8 mouse cellular contexts compared by ENCODE assay signal in genomic region chr1:62696983-62697341, GRCm38 (mm10). TPM values are rescaled to one million over a fixed set of nuclear protein-coding genes. Genes with fewer than 3 reads are reported as not detected.
A peak's percentile ranks its signal among the peaks of the same experiment; 100 is the strongest.
DNase-seq lines count a peak whose midpoint lies in the region; ATAC-seq and TF ChIP-seq lines count a peak whose summit lies in the region.

No protein-coding gene starts in this region.

- ATAC-seq in kidney, embryonic 14.5 days (ENCODE audit: low FRiP score, low TSS enrichment), result no peak
- ATAC-seq in hindbrain, embryonic 11.5 days (ENCODE audit: low FRiP score), result no peak
- no peak for ATAC-seq in liver, postnatal 0 days
- ATAC-seq in CD4-positive, CD25-positive, alpha-beta regulatory T cell, adult 4 months, result no peak

- no peak overlapping the region for H3K4me3 ChIP-seq in kidney, adult 2 months (ENCODE audit: insufficient read depth, low read depth, low read length)
- H3K4me3 ChIP-seq in kidney, embryonic 14.5 days (ENCODE audit: low read length), result no peak overlapping the region
- H3K4me3 ChIP-seq in hindbrain, embryonic 11.5 days (ENCODE audit: low read depth, low read length), result no peak overlapping the region
- H3K4me3 ChIP-seq in liver, postnatal 0 days (ENCODE audit: low read depth, low read length), result no peak overlapping the region

- H3K4me2 ChIP-seq in kidney, embryonic 14.5 days (replicated peaks; ENCODE audit: low read depth, low read length), result no peak overlapping the region; the same call in 1 of the 2 replicates
- H3K4me2 ChIP-seq in hindbrain, embryonic 11.5 days (replicated peaks; ENCODE audit: low read depth, low read length), result no peak overlapping the region
- H3K4me2 ChIP-seq in liver, postnatal 0 days (ENCODE audit: low read depth, low read length), result no peak overlapping the region

- no peaks in the 10 kb centered on the region for H3K9me3 ChIP-seq in kidney, embryonic 14.5 days (ENCODE audit: control insufficient read depth, low read length)
- no peaks in the 10 kb centered on the region for H3K9me3 ChIP-seq in hindbrain, embryonic 11.5 days (ENCODE audit: control insufficient read depth, low read length)
- H3K9me3 ChIP-seq in liver, postnatal 0 days (ENCODE audit: low read length), result no peaks in the 10 kb centered on the region

- peak; percentile 67 for DNase-seq in kidney, adult 2 months
- DNase-seq in embryo, embryonic 10 days (ENCODE audit: low spot score), result peak; percentile 77
- DNase-seq in hindbrain, embryonic 11.5 days (ENCODE audit: low spot score), result peak; percentile 65
- no peak for DNase-seq in liver, postnatal 0 days
- DNase-seq in retina, embryonic 14.5 days (ENCODE audit: low spot score), result peak; percentile 78
- no peak for DNase-seq in frontal cortex, postnatal 10 days (ENCODE audit: low spot score in 2 of 2)

- H3K27ac ChIP-seq in kidney, adult 2 months (ENCODE audit: insufficient read depth, low read depth, low read length), result no peak overlapping the region
- no peak overlapping the region for H3K27ac ChIP-seq in kidney, embryonic 14.5 days (ENCODE audit: low read depth, low read length)
- H3K27ac ChIP-seq in hindbrain, embryonic 11.5 days (ENCODE audit: low read depth, low read length), result no peak overlapping the region
- H3K27ac ChIP-seq in liver, postnatal 0 days (ENCODE audit: low read depth), result no peak overlapping the region

- no peaks in the 10 kb centered on the region for H3K4me1 ChIP-seq in kidney, adult 2 months (ENCODE audit: control insufficient read depth, insufficient read depth, low read length)
- peaks cover 7% of the 10 kb centered on the region for H3K4me1 ChIP-seq in kidney, embryonic 14.5 days (ENCODE audit: control insufficient read depth, insufficient read depth, low read length)
- H3K4me1 ChIP-seq in hindbrain, embryonic 11.5 days (replicated peaks; ENCODE audit: control insufficient read depth, insufficient read depth, low read length), result no peaks in the 10 kb centered on the region
- no peaks in the 10 kb centered on the region for H3K4me1 ChIP-seq in liver, postnatal 0 days (ENCODE audit: insufficient read depth)

- H3K27me3 ChIP-seq in kidney, adult 2 months (replicated peaks; ENCODE audit: control insufficient read depth, insufficient read depth, low read length), result no peaks in the 10 kb centered on the region
- peaks cover 10% of the 10 kb centered on the region for H3K27me3 ChIP-seq in kidney, embryonic 14.5 days (ENCODE audit: control insufficient read depth, insufficient read depth, low read length)
- H3K27me3 ChIP-seq in hindbrain, embryonic 11.5 days (ENCODE audit: control insufficient read depth, insufficient read depth, low read length), result no peaks in the 10 kb centered on the region; the same call in 1 of the 2 replicates
- peaks cover 6% of the 10 kb centered on the region for H3K27me3 ChIP-seq in liver, postnatal 0 days (ENCODE audit: insufficient read depth, low read length)

- TF ChIP-seq CTCF in kidney, adult 2 months (conservative IDR thresholded peaks at IDR 0.05; ENCODE audit: insufficient read depth, insufficient read length, low read depth, low read length), result peak; percentile 56
- peak; percentile 75 for TF ChIP-seq CTCF in liver, postnatal 0 days (IDR thresholded peaks at IDR 0.05; ENCODE audit: low read depth)

- no peak for TF ChIP-seq EP300 in liver, postnatal 0 days (IDR thresholded peaks at IDR 0.05; ENCODE audit: low read depth)

- no peak overlapping the region for H3K9ac ChIP-seq in kidney, embryonic 14.5 days (ENCODE audit: low read depth, low read length)
- H3K9ac ChIP-seq in hindbrain, embryonic 11.5 days (ENCODE audit: low read depth, low read length), result no peak overlapping the region
- no peak overlapping the region for H3K9ac ChIP-seq in liver, postnatal 0 days (replicated peaks)

- no peak for TF ChIP-seq POLR2A in kidney, adult 2 months (IDR thresholded peaks at IDR 0.05; ENCODE audit: low read depth, low read length)

- H3K36me3 ChIP-seq in kidney, adult 2 months (ENCODE audit: control insufficient read depth, insufficient read depth, low read length), result no peaks in the 10 kb centered on the region
- no peaks in the 10 kb centered on the region for H3K36me3 ChIP-seq in kidney, embryonic 14.5 days (ENCODE audit: control insufficient read depth, insufficient read depth, low read length)
- no peaks in the 10 kb centered on the region for H3K36me3 ChIP-seq in hindbrain, embryonic 11.5 days (ENCODE audit: control insufficient read depth, insufficient read depth, low read length)
- no peaks in the 10 kb centered on the region for H3K36me3 ChIP-seq in liver, postnatal 0 days (replicated peaks; ENCODE audit: insufficient read depth, low read length)

- 8% methylated on average over 9 of the region's 9 CpGs for WGBS in kidney, adult 2 months
- 15% methylated on average over 9 of the region's 9 CpGs for WGBS in kidney, embryonic 14.5 days
- 29% methylated on average over 9 of the region's 9 CpGs for WGBS in hindbrain, embryonic 11.5 days
- 11% methylated on average over 9 of the region's 9 CpGs for WGBS in liver, postnatal 0 days (ENCODE audit: insufficient replicate concordance)

RNA-seq across cellular contexts. Expression of gene Nrp2, which starts 6.1 kb away (rescaled TPM):
- polyA plus RNA-seq in kidney, adult 2 months (2012; rRNA removed), result 16.2 and 17.1 TPM in 2 replicates
- 5.5 and 7.1 TPM in 2 replicates for polyA plus RNA-seq in kidney, embryonic 14.5 days (2014; fragmentation: Nextera tagmentation; extraction: Ambion mirVana)
- polyA plus RNA-seq in hindbrain, embryonic 11.5 days (2014; fragmentation: Nextera tagmentation; extraction: Ambion mirVana), result 22.5 and 29.3 TPM in 2 replicates
- polyA plus RNA-seq in liver, postnatal 0 days (2015; fragmentation: Nextera tagmentation; extraction: Ambion mirVana), result 0.86 and 0.96 TPM in 2 replicates
- polyA plus RNA-seq in CD4-positive, CD25-positive, alpha-beta regulatory T cell, adult 4 months (2017; shearing (Covaris generic)), result under 1 TPM; 0.38 to 0.61 TPM

Comparison
In these comparisons a context has a peak if more than half of its experiments do, and no peak if none do; other contexts are left out.
1. DNase-seq: peak in kidney, adult 2 months (single experiment), embryo, embryonic 10 days (single experiment), hindbrain, embryonic 11.5 days (single experiment) and retina, embryonic 14.5 days (single experiment); none in liver, postnatal 0 days (single experiment) and frontal cortex, postnatal 10 days (0 of 2).